Mouse (Mus musculus) E14TG2a.4 (cell line): ENCODE results near the gene Gucy2g.

Experiments used
- H3K27me3 ChIP-seq: 2 replicates; pipeline ENCODE4 v1.6.1; 2014; ENCODE audit warnings: low read length, control low read depth; ENCODE audit not compliant: insufficient read depth
- H3K36me3 ChIP-seq: 2 replicates; pipeline ENCODE4 v1.6.1; 2014; ENCODE audit warnings: low read length, control low read depth; ENCODE audit not compliant: insufficient read depth
- H3K4me1 ChIP-seq: replicated peaks from 2 replicates; pipeline ENCODE4 v1.6.1; 2014; ENCODE audit warnings: low read depth, low read length, control low read depth
- H3K4me3 ChIP-seq: replicated peaks from 2 replicates; pipeline ENCODE4 v1.5.1; 2014; ENCODE audit warnings: mild to moderate bottlenecking, low read length
- H3K9me3 ChIP-seq: 2 replicates; pipeline ENCODE4 v1.6.1; 2014; ENCODE audit warnings: low read length, control low read depth
- CTCF ChIP-seq: conservative IDR thresholded peaks from 2 replicates; pipeline ENCODE4 v1.5.1; 2014; ENCODE audit warnings: low read length
- NANOG ChIP-seq: IDR thresholded peaks from 2 replicates; pipeline ENCODE4 v1.6.1; 2014; ENCODE audit warnings: borderline replicate concordance, low read length, mixed read lengths
- POU5F1 ChIP-seq: IDR thresholded peaks from 2 replicates; pipeline ENCODE4 v1.6.1; 2014; ENCODE audit warnings: low read length, borderline replicate concordance

Gucy2g gene

DNA sequence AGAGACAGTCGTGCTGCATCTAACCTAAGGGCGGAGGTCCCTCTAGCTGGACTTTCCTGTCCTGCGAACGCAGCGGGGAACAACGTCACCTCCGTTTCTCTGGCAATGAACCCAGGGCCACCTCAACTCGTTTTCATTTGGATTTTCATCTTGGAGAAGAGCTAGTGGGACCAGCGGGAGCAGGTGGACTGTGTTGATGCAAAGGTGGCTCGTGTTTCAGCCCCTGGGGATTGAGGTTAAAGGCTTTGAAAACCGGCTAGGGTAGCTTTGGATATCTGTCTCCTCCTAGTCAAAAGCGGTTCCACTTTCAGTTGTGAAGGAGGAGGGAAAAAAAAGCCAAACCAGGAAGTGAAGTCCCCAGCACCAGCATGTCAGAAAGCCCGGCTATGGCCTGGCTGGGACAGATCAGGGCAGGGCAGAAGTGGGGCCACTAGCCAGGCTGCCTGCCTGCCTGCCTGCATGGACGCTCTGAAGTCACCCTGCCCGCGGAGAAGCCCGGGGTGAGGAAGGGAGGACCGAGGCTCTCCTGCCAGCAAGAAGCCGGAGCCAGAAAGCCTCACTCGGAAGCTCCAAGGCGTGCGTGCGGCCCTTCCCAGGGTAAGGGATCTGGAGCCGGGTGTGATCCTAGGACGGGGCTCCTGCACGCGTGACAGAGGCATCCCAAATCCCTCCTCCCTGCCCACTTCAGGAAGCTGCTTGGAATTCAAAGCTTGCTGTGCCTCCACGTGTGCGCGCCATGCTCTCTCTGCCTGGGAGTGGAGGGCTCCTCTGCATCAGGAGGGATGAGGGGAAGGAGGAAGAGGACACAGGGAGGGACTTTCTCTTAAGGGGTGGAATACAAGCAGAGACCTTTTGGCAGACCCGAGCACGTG lies 12.8 kb upstream of the Gucy2g start:
- no peaks in the 10 kb centered on the region for H3K36me3 ChIP-seq
- TF ChIP-seq POU5F1, result no peak
- TF ChIP-seq CTCF, result no peak
- no peak for TF ChIP-seq NANOG
- H3K9me3 ChIP-seq, result peaks cover 8% of the 10 kb centered on the region
- H3K4me1 ChIP-seq, result peaks cover 62% of the 10 kb centered on the region
- H3K27me3 ChIP-seq, result peaks cover 13% of the 10 kb centered on the region; the same call in 1 of the 2 replicates
- H3K4me3 ChIP-seq, result peak overlapping the region; percentile 81

DNA sequence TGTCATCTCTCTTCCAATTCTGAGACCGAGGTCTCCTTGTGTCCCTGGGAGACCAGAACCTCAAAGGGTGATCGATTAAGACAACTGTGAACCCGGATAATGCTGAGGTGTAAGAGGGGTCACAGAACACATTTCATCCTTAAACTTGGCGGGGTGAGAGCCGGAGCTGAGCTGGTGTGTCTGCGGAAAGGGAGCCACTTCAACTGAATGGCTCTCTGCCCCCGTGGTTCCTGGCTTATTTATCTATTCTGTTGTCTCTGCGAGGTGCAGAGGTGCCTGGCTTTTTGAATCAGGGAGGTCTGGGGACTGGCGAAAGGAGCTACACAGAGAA lies 12.2 kb upstream of the Gucy2g start:
- Histone ChIP-seq H3K36me3 (no peaks in the 10 kb centered on the region), H3K9me3 (peaks cover 8% of the 10 kb centered on the region), H3K4me1 (peaks cover 56% of the 10 kb centered on the region), H3K27me3 (peaks cover 15% of the 10 kb centered on the region), H3K4me3 (peak overlapping the region; percentile 81)
- TF ChIP-seq CTCF (no peak), NANOG (no peak), POU5F1 (no peak)

DNA sequence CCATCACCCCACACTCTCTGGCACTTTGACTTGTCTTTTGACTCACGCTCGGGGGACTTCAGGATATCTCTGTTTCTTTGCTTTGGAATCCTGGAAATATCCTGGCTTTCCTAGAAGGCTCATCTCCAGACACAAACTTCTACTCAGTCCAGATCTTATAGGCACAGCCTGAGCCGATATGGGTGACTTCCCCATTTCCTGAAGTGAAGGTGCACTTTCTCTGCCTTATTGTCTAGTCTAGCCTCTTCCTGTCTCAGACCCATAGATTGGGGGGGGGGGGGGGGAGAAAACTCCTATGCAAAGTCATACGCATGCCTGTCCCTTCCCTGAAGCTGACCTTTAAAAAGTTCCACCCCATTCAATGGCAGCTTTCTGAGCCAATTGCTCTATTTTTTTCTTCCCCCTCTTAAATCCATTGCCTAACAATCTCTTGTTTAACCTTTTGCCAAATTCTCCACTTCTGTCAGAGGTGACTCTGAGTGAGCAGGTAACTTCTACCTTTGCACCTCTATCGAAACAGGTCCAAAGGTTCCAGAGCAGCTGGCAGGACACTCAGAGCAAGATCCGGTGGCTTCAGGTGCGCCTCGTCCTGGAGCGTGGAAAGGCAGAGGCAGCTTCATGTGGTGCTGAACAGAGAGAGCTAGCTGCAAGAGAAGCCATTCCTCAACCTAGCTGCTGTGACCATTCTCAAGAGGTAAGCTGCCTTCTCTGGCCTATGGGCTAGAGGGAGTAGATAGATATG lies 10.5 kb upstream of the Gucy2g start, which contains the start of gene Acsl5:
Gene Acsl5 (plus strand): TSS at position 556 of the 742 bp plus-strand sequence.
- peaks cover 8% of the 10 kb centered on the region for H3K9me3 ChIP-seq
- H3K27me3 ChIP-seq, result peaks cover 25% of the 10 kb centered on the region
- peaks cover 39% of the 10 kb centered on the region for H3K4me1 ChIP-seq
- no peak within 1 kb of the TSS for H3K4me3 ChIP-seq
- TF ChIP-seq POU5F1 (no peak), CTCF (no peak), NANOG (no peak)
- H3K36me3 ChIP-seq, result no peaks in the 10 kb centered on the region

DNA sequence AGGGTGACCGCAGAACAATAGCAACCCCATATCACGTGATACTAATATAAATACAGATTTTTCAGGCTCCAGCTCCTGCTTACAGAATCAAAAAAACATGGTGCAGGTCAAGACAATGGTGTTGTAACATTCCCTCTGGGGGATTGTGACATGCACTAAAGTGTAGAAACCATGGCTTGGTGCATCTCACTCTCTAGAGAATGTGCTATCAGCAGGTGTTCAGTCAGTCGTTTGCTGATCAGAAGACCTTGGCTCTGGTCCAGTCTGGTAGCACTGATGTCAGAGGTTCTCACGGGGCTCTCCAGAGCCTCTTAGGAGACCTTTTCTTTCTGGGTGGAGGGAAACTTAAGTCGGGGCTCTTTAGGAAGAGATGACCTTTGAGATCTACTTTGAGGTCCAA lies 9.4 kb upstream of the Gucy2g start:
- TF ChIP-seq POU5F1, result no peak
- TF ChIP-seq CTCF, result no peak
- no peak for TF ChIP-seq NANOG
- Histone ChIP-seq H3K4me3 (no peak overlapping the region), H3K36me3 (no peaks in the 10 kb centered on the region), H3K9me3 (peaks cover 8% of the 10 kb centered on the region), H3K4me1 (peaks cover 30% of the 10 kb centered on the region), H3K27me3 (peaks cover 25% of the 10 kb centered on the region)

DNA sequence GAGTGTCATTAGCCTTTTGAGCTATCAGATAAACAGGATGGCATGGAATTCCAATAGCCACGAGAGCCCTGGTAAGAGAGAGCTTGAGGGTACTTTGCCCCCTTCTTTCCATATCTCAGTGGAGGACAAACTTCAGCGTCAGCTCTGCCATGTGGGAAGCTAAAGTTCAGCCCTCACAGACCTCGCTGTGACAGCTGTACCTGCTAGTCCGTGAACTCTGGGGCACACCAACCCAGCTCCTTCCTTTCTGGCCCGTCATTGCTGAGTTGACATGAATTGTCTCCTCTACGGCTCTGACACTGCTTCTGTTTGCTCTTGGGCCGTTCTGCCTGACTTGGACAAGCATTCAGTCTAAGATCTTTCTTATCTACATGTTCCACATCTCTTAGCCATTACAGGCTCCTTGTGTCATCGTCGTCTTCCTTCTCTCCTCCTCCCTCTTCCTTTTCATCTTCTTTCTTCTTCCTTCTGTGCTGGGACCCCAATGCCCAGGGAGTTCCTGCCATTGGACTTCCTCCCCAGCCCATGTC lies 7.0 kb upstream of the Gucy2g start:
- TF ChIP-seq POU5F1 (no peak), CTCF (no peak), NANOG (no peak)
- peaks cover 25% of the 10 kb centered on the region for H3K27me3 ChIP-seq
- peaks cover 8% of the 10 kb centered on the region for H3K9me3 ChIP-seq
- H3K4me3 ChIP-seq, result no peak overlapping the region
- H3K4me1 ChIP-seq, result peaks cover 16% of the 10 kb centered on the region
- H3K36me3 ChIP-seq, result no peaks in the 10 kb centered on the region

DNA sequence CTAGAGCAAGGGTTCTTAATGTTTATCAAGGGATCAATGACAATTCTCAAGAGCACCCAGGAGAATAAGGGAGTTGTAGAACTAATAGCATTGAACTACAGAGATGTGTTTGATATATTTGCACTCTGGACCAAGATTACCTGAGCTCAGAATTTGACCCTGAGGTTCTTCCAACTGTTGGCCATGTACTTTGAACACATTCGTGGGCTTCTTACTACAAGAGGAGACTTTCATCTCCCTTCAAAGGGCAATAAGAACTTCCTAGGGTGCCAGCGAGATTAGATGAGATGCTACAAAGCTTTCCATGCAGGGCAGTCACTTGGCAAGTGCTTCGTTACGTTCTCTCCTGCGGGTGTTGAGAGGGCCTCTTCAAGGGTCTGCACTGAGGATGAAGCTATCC lies 6.5 kb upstream of the Gucy2g start:
- Histone ChIP-seq H3K9me3 (peaks cover 8% of the 10 kb centered on the region), H3K27me3 (peaks cover 25% of the 10 kb centered on the region), H3K4me3 (no peak overlapping the region), H3K36me3 (no peaks in the 10 kb centered on the region), H3K4me1 (peaks cover 12% of the 10 kb centered on the region)
- TF ChIP-seq POU5F1 (no peak), CTCF (no peak), NANOG (no peak)

DNA sequence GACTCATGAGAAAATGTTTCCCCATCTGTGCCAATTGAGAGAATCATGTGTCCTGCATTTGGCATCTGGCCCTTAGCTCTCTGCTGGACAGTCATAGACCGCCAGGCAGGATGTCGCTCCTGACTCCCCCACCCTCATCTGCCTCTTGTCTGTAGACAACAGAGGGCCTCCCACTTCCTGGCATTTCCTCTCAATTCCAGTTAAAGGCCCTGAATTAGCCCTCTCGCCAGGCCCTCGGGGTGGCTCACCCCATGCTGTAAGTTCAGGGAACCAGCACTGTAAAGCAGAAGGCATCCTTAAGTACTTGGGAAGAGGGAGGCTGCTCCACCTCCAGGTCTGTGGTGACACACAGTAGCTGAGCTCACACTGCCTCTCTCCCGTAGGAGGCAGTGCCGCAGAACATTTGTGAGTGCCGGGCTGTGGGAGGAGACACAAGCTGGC lies 3.8 kb upstream of the Gucy2g start:
- H3K9me3 ChIP-seq, result no peaks in the 10 kb centered on the region
- TF ChIP-seq POU5F1 (no peak), CTCF (no peak), NANOG (no peak)
- H3K4me1 ChIP-seq, result peaks cover 8% of the 10 kb centered on the region
- peaks cover 20% of the 10 kb centered on the region for H3K27me3 ChIP-seq
- no peaks in the 10 kb centered on the region for H3K36me3 ChIP-seq
- H3K4me3 ChIP-seq, result no peak overlapping the region

DNA sequence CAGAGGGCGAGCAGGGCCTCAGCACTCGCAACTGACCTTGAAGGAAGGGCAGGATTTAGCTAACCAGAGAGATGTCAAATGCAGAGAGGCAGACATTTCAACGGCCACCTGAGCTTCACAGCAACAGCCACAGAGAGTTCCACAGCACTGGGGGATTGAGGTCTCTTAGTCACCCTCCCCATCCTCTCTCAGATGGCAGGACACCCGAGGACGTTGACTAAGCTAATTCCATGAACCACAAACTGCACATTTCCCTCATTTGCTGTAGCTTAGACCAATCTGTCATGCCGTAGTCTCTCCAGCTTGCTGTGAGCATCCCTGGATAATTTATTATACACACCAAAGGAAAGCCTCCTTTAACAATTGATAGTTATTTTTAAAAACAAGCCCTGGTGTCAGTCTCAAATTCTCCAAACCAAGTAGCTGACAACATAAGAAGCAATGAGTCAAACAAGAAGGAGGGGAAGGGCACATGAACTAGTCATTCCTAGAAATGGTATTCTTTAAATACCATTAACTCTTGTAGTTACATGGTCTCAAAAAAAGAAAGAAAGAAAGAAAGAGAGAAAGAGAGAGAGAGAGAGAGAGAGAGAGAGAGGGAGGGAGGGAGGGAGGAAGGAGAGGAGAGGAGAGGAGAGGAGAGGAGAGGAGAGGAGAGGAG lies 1.1 kb downstream of the Gucy2g start:
- H3K36me3 ChIP-seq, result no peaks in the 10 kb centered on the region
- H3K4me3 ChIP-seq, result no peak overlapping the region
- TF ChIP-seq POU5F1, result no peak
- TF ChIP-seq CTCF, result no peak
- TF ChIP-seq NANOG, result no peak
- H3K27me3 ChIP-seq, result peaks cover 8% of the 10 kb centered on the region; the same call in 1 of the 2 replicates
- no peaks in the 10 kb centered on the region for H3K9me3 ChIP-seq
- peaks cover 4% of the 10 kb centered on the region for H3K4me1 ChIP-seq
